Comparison of ENCODE assay signal across 9 mouse cellular contexts in the genomic region with DNA sequence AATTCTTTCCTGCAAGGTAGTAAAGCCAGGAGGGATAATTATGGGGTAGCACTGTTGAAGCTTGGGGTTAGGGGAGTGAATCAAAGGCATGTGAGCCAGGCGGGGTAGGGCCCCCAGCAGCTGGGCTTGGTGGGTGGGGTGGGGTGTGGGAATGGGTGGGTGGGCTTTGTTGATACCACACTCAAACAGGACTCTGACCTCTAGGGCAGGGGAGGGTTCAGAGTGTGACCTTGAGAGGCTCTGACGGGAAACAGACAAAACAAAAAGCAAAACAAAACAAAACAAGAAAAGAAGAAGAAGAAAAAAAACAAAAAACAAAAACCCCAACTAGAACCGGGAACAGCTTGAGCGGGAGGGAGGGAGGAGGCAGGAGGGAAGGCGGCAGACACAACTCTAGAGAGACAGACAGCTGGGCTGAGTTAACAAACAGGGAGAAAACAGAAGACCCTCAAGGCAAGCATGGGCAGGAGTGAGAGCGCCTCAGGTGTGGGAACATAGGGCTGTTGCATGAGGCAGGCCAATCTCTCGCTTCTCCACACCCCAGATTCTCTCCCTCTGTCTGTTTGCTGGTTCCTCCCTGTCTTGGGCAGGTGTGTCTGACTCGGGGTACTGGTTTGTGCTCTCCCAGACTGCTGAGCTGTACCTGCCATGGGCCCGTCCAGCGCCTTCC. TPM values are rescaled to one million over a fixed set of nuclear protein-coding genes. Genes with fewer than 3 reads are reported as not detected.
A peak's percentile ranks its signal among the peaks of the same experiment; 100 is the strongest.
DNase-seq lines count a peak whose midpoint lies in the region; ATAC-seq lines count a peak whose summit lies in the region.
"Had no signal": no experiment of that assay in that cellular context is flagged by ENCODE, and none has a peak within 500 bp of the region (broad histone marks: within the 10 kb centered on the region; RNA-seq: fewer than 3 reads in every experiment).

A gene (plus strand): TSS at position 396 of the 670 bp plus-strand sequence.

- peak; percentile 35 for DNase-seq in embryo, embryonic 10 days (ENCODE audit: low spot score)
- no peak for DNase-seq in embryo, embryonic 10.5 days (ENCODE audit: low spot score)
- no peak for DNase-seq in layer of hippocampus, adult 11-12 months (ENCODE audit: low spot score)
- no peak for DNase-seq in urinary bladder, postnatal 14 days (ENCODE audit: low spot score)
- DNase-seq: layer of hippocampus, postnatal 36 days had no signal

- ATAC-seq in megakaryocyte, adult 5-6 weeks (ENCODE audit: poor library complexity, severe bottlenecking) = no peak
- ATAC-seq in limb, embryonic 12.5 days (ENCODE audit: insufficient number of reproducible peaks, insufficient read depth, low FRiP score, low TSS enrichment, low read depth) = no peak
- ATAC-seq in stomach, embryonic 14.5 days (ENCODE audit: insufficient number of reproducible peaks, insufficient read depth, low FRiP score, low read depth) = 0 out of 2 replicates have a peak, but pooled peaks have one; percentile 17

- peak within 1 kb of the TSS; percentile 86 for H3K4me3 ChIP-seq in megakaryocyte, embryonic 14.5 days (replicated peaks)
- peak within 1 kb of the TSS; percentile 9 for H3K4me3 ChIP-seq in limb, embryonic 12.5 days (replicated peaks)
- H3K4me3 ChIP-seq in stomach, embryonic 14.5 days (ENCODE audit: low read depth, low read length) = peak within 1 kb of the TSS; percentile 14; the same call in 1 of the 2 replicates

- 0 out of 2 replicates have a peak, but pooled peaks cover 3% of the 10 kb centered on the region for H3K9me3 ChIP-seq in megakaryocyte, embryonic 14.5 days
- H3K9me3 ChIP-seq in limb, embryonic 12.5 days = no peaks in the 10 kb centered on the region
- H3K9me3 ChIP-seq in stomach, embryonic 14.5 days (ENCODE audit: control insufficient read depth, low read depth, low read length) = no peaks in the 10 kb centered on the region

- 0 out of 2 replicates have a peak within 1 kb of the TSS, but pooled peaks have one; percentile 4 for H3K27ac ChIP-seq in limb, embryonic 12.5 days
- H3K27ac ChIP-seq in stomach, embryonic 14.5 days (ENCODE audit: low read length) = peak within 1 kb of the TSS; percentile 30; the same call in 1 of the 2 replicates

- peaks cover 91% of the 10 kb centered on the region for H3K4me1 ChIP-seq in megakaryocyte, embryonic 14.5 days
- H3K4me1 ChIP-seq in limb, embryonic 12.5 days (replicated peaks) = peaks cover 28% of the 10 kb centered on the region
- H3K4me1 ChIP-seq in stomach, embryonic 14.5 days (ENCODE audit: control insufficient read depth, insufficient read depth, low read length) = 0 out of 2 replicates have a peak, but pooled peaks cover 13% of the 10 kb centered on the region

- H3K27me3 ChIP-seq in megakaryocyte, embryonic 14.5 days (replicated peaks) = no peaks in the 10 kb centered on the region
- H3K27me3 ChIP-seq in limb, embryonic 12.5 days = peaks cover 22% of the 10 kb centered on the region
- no peaks in the 10 kb centered on the region for H3K27me3 ChIP-seq in stomach, embryonic 14.5 days (ENCODE audit: control insufficient read depth, insufficient read depth, low read length)

- peak within 1 kb of the TSS; percentile 40 for H3K4me2 ChIP-seq in limb, embryonic 12.5 days
- peak within 1 kb of the TSS; percentile 32 for H3K4me2 ChIP-seq in stomach, embryonic 14.5 days (replicated peaks; ENCODE audit: low read depth, low read length)

- WGBS in limb, embryonic 12.5 days = 20% methylated on average over 10 of the region's 10 CpGs
- 29% methylated on average over 10 of the region's 10 CpGs for WGBS in stomach, embryonic 14.5 days

- peak within 1 kb of the TSS; percentile 27; the same call in 1 of the 2 replicates for H3K9ac ChIP-seq in limb, embryonic 12.5 days (replicated peaks)
- 0 out of 2 replicates have a peak within 1 kb of the TSS, but pooled peaks have one; percentile 1 for H3K9ac ChIP-seq in stomach, embryonic 14.5 days (replicated peaks; ENCODE audit: low read depth, low read length)

- peaks cover 78% of the 10 kb centered on the region for H3K36me3 ChIP-seq in megakaryocyte, embryonic 14.5 days (replicated peaks; ENCODE audit: low read length)
- no peaks in the 10 kb centered on the region for H3K36me3 ChIP-seq in limb, embryonic 12.5 days
- no peaks in the 10 kb centered on the region for H3K36me3 ChIP-seq in stomach, embryonic 14.5 days (ENCODE audit: control insufficient read depth, insufficient read depth, low read length)

RNA-seq across cellular contexts. Expression of the gene that starts here (rescaled TPM):
- not detected in 2 replicates for polyA plus RNA-seq in megakaryocyte, embryonic 14.5 days (2012; ENCODE audit: insufficient read depth, low replicate concordance)
- total RNA-seq in megakaryocyte, adult 5-6 weeks (2015) = not detected in 2 replicates
- not detected in 2 replicates for total RNA-seq in megakaryocyte, adult 5-6 weeks (2017)
- polyA plus RNA-seq in limb, embryonic 12.5 days (2016; fragmentation: Nextera tagmentation; extraction: Ambion mirVana) = 1.3 and 2.5 TPM in 2 replicates
- polyA plus RNA-seq in stomach, embryonic 14.5 days (2014; fragmentation: Nextera tagmentation; extraction: Ambion mirVana) = 7.8 and 9.7 TPM in 2 replicates

Comparison
In these comparisons a context has a peak if more than half of its experiments do, and no peak if none do; other contexts are left out.
1. H3K4me3 ChIP-seq: peak in every context shown above with its lines; median percentile 86 in megakaryocyte, embryonic 14.5 days; 14 in stomach, embryonic 14.5 days; 9 in limb, embryonic 12.5 days.